Mouse (Mus musculus): Measurements from ENCODE around the gene Ercc2.

DNA sequence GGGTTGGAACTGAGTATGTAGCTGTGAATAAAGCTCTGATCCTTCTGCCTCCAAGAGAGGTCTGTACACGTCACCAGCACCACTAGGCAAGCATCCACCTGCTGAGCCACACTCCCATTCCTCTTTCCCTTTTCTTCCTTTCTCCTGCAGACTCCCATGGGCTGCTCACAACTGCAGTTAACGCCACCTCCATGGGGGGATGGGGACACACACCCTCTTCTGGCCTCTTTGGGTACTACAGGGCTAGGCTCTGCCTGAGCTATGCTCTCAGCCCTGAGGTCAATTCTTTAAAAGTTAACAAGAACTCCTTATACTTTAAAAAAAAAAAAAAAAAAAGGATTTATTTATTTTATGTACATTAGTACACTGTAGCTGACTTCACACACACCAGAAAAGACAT lies 50.7 kb downstream of the Ercc2 start:
- TF ChIP-seq ETS1 (IDR thresholded peaks at IDR 0.05; ENCODE audit: low read depth, low read length) (no peak), EP300 (IDR thresholded peaks at IDR 0.05; ENCODE audit: low read depth in 1 of 2, low read length in 2 of 2) (no peak)

All from MEL (cell line).